Mouse (Mus musculus) megakaryocyte, embryonic 14.5 days (primary cell): ENCODE measurements around the gene Psma6.

Experiments
- FLI1 ChIP-seq: IDR thresholded peaks from 2 replicates; pipeline ENCODE4 v1.6.1; 2012; ENCODE audit warnings: low read length, inconsistent platforms, mixed read lengths
- GATA1 ChIP-seq: IDR thresholded peaks from 3 replicates; pipeline ENCODE4 v1.6.1; 2012; ENCODE audit warnings: mixed read lengths, low read length, inconsistent platforms, borderline replicate concordance

DNA sequence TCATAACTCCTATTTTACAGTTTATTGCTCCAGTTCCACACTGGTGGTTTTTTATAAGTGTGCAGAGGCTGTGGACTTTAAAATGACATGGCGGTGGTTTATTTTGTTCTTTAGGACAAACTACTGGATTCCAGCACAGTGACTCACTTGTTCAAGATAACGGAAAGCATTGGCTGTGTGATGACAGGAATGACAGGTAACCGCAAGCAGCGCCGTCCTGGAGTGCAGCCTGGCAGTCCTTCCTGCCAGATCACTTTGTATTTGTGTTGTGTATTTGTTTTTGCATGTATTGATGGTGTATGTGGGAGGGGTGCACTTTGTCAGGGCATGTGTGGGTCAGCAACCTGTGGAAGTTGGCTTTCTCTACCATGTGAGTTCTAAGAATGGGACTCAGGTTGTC is 23.9 kb downstream of the Psma6 start:
- TF ChIP-seq GATA1 (no peak), FLI1 (no peak)
